ENCODE assay signal across 8 mouse cellular contexts in the genomic region with DNA sequence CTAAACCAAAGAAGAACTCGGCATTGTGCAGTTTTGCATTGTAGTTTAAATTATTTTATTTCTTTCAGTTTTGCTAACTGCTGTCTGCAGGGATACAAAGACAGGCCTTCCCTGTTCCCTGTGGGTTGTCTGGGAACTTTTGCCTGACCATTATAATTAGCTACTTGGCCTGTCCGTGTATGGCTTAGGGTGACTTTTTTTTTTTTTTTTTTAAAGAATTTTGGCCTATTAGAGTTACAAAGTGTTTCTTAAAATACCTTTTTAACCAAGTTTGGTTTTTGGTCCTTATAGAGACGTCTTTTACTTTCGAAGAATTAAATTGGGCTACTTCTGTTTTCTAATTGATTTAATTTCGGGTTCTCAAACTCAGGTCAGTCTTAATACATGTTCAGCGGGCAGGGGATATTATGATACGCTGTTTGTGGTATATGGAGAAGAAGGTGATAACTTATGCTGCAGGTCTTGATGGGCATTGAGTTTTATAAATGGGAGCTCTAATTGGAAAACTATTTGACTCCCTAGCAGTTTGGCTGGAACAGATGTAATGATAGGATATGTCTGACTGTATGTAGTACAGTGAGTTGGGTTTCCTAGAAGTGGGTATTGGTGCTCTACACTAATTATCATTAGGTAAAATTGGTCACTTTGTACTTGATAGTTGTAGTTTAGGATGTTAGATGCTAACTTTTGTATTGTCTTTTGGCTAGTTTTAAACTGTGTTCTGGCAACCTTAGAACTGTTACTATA. TPM values are rescaled to one million over a fixed set of nuclear protein-coding genes. Genes with fewer than 3 reads are reported as not detected.
A peak's percentile ranks its signal among the peaks of the same experiment; 100 is the strongest.
DNase-seq lines count a peak whose midpoint lies in the region; ATAC-seq and TF ChIP-seq lines count a peak whose summit lies in the region.

No protein-coding gene starts in this region.

- H3K4me3 ChIP-seq in kidney, postnatal 0 days (replicated peaks; ENCODE audit: low read depth, low read length): peak overlapping the region; percentile 72
- peak overlapping the region; percentile 94 for H3K4me3 ChIP-seq in hindbrain, embryonic 16.5 days (ENCODE audit: low read length)
- peak overlapping the region; percentile 43 for H3K4me3 ChIP-seq in myocyte

- H3K9me3 ChIP-seq in kidney, postnatal 0 days (replicated peaks; ENCODE audit: low read length): no peaks in the 10 kb centered on the region
- H3K9me3 ChIP-seq in hindbrain, embryonic 16.5 days (ENCODE audit: control insufficient read depth, low read length): no peaks in the 10 kb centered on the region

- peak overlapping the region; percentile 86 for H3K4me2 ChIP-seq in kidney, postnatal 0 days (ENCODE audit: low read length)
- peak overlapping the region; percentile 59 for H3K4me2 ChIP-seq in hindbrain, embryonic 16.5 days (ENCODE audit: low read length)
- H3K4me2 ChIP-seq in myocyte (ENCODE audit: low read depth): peak overlapping the region; percentile 74

- peak overlapping the region; percentile 100 for H3ac ChIP-seq in myocyte (ENCODE audit: control insufficient read depth, insufficient read length)

- TF ChIP-seq POLR2A in myocyte (IDR thresholded peaks at IDR 0.05; ENCODE audit: insufficient read length, low read depth): no peak

- no peak for TF ChIP-seq CTCF in kidney, postnatal 0 days (IDR thresholded peaks at IDR 0.05; ENCODE audit: low read depth)

- H3K27ac ChIP-seq in kidney, postnatal 0 days: peak overlapping the region; percentile 99
- H3K27ac ChIP-seq in hindbrain, embryonic 16.5 days (ENCODE audit: low read depth, low read length): peak overlapping the region; percentile 97

- DNase-seq in kidney, postnatal 0 days (ENCODE audit: low spot score): peak; percentile 61
- DNase-seq in kidney, postnatal 25 days: no peak
- DNase-seq in c-Kit-positive CD71-positive TER-119-negative erythroid progenitor cells, embryonic 14.5 days (ENCODE audit: low read depth): peak; percentile 54
- DNase-seq in thymus, postnatal 4 days: no peak
- DNase-seq in yolk sac, embryonic 10.5 days (ENCODE audit: low spot score): no peak
- no peak for DNase-seq in lung, postnatal 36 days

- H3K4me1 ChIP-seq in kidney, postnatal 0 days (replicated peaks; ENCODE audit: insufficient read depth, low read length): peaks cover 4% of the 10 kb centered on the region; the same call in 1 of the 2 replicates
- peaks cover 14% of the 10 kb centered on the region for H3K4me1 ChIP-seq in hindbrain, embryonic 16.5 days (ENCODE audit: control insufficient read depth, insufficient read depth, low read depth, low read length)

- H3K27me3 ChIP-seq in kidney, postnatal 0 days (ENCODE audit: insufficient read depth, low read length): no peaks in the 10 kb centered on the region
- no peaks in the 10 kb centered on the region for H3K27me3 ChIP-seq in hindbrain, embryonic 16.5 days (replicated peaks; ENCODE audit: control insufficient read depth, insufficient read depth, low read length)
- no peaks in the 10 kb centered on the region for H3K27me3 ChIP-seq in myocyte (ENCODE audit: control insufficient read depth, insufficient read depth, insufficient read length)

- no peak for ATAC-seq in kidney, postnatal 0 days (replicated peaks; ENCODE audit: low FRiP score, low read depth)
- ATAC-seq in hindbrain, embryonic 16.5 days: no peak

- H3K9ac ChIP-seq in kidney, postnatal 0 days (ENCODE audit: low read depth, low read length): peak overlapping the region; percentile 100
- peak overlapping the region; percentile 97 for H3K9ac ChIP-seq in hindbrain, embryonic 16.5 days (ENCODE audit: low read depth, low read length)

- H3K36me3 ChIP-seq in kidney, postnatal 0 days (ENCODE audit: insufficient read depth, low read length): no peaks in the 10 kb centered on the region
- no peaks in the 10 kb centered on the region for H3K36me3 ChIP-seq in hindbrain, embryonic 16.5 days (ENCODE audit: control insufficient read depth, insufficient read depth, low read length)
- no peaks in the 10 kb centered on the region for H3K36me3 ChIP-seq in myocyte (ENCODE audit: control insufficient read depth, insufficient read depth)

- peaks cover 56% of the 10 kb centered on the region for H3K79me2 ChIP-seq in myocyte (ENCODE audit: control insufficient read depth, insufficient read depth)

- WGBS in kidney, postnatal 0 days: 20% methylated on average over 7 of the region's 7 CpGs
- 26% methylated on average over 7 of the region's 7 CpGs for WGBS in hindbrain, embryonic 16.5 days

TF ChIP-seq in myocyte, 11 proteins besides CTCF, POLR2A, EP300 and RAD21:
- TF ChIP-seq TCF12 (IDR thresholded peaks at IDR 0.05; ENCODE audit: insufficient read depth, poor library complexity, severe bottlenecking): no peak
- TF ChIP-seq REST (IDR thresholded peaks at IDR 0.05; ENCODE audit: insufficient read depth, insufficient read length): no peak
- no peak for TF ChIP-seq E2F4 (IDR thresholded peaks at IDR 0.05; ENCODE audit: insufficient read depth)
- TF ChIP-seq MYOG (IDR thresholded peaks at IDR 0.05; ENCODE audit: control insufficient read depth in 1 of 3, insufficient read depth in 1 of 3, insufficient read length in 2 of 3, low read depth in 2 of 3): no peak
- TF ChIP-seq MAX (IDR thresholded peaks at IDR 0.05; ENCODE audit: low read depth): no peak
- no peak for TF ChIP-seq POLR2AphosphoS2 (IDR thresholded peaks at IDR 0.05; ENCODE audit: insufficient read length, low read depth)
- TF ChIP-seq SRF (IDR thresholded peaks at IDR 0.05; ENCODE audit: control insufficient read depth, insufficient read length, low read depth): no peak
- no peak for TF ChIP-seq TCF3 (IDR thresholded peaks at IDR 0.05; ENCODE audit: insufficient read length, low read depth)
- no peak for TF ChIP-seq CEBPB (IDR thresholded peaks at IDR 0.05; ENCODE audit: insufficient read depth, poor library complexity, severe bottlenecking)

RNA-seq across cellular contexts. Expression of gene Vps54, which starts 0.9 kb away (rescaled TPM):
- 14.7 and 15.5 TPM in 2 replicates for polyA plus RNA-seq in kidney, postnatal 0 days (2015; fragmentation: Nextera tagmentation; extraction: Ambion mirVana)
- polyA plus RNA-seq in hindbrain, embryonic 16.5 days (2015; fragmentation: Nextera tagmentation; extraction: Ambion mirVana): 7.4 and 8.7 TPM in 2 replicates
- polyA plus RNA-seq in myocyte (2012; fragmentation: generic; extraction: Trizol): 4.1 TPM

Comparison
In these comparisons a context has a peak if more than half of its experiments do, and no peak if none do; other contexts are left out.
1. DNase-seq: peak in kidney, postnatal 0 days (single experiment) and c-Kit-positive CD71-positive TER-119-negative erythroid progenitor cells, embryonic 14.5 days (single experiment); none in kidney, postnatal 25 days (0 of 2), thymus, postnatal 4 days (single experiment), yolk sac, embryonic 10.5 days (single experiment) and lung, postnatal 36 days (single experiment).
2. H3K4me3 ChIP-seq: peak in every context shown above with its lines; median percentile 94 in hindbrain, embryonic 16.5 days; 72 in kidney, postnatal 0 days; 43 in myocyte.
3. Peak in every context shown above with its lines, with median percentiles within 50 percentile points of each other: H3K4me2 ChIP-seq.